7 mouse cellular contexts compared by ENCODE assay signal in the genomic region with DNA sequence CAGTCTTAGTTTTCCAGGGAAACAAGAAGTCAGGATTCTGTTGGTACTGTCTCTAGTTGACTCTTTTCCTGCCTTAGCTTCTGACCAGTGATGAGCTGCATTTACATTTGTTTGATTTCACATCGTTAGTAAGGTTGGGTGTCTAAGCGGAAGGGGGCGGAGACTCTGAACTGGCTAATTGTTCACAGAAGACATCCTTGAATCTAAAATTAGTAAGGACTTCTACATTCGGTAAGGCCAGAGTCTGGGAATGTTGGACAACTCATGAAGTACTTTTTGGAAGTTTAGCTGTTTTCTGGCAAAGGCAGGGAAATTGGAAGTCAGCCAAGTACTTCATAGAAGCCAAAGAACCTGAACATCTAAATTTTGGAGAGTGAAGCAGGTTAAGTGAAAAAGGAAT.
DNase-seq lines count a peak whose midpoint lies in the region; ATAC-seq lines count a peak whose summit lies in the region.

No protein-coding gene starts in this region.

- peaks cover 16% of the 10 kb centered on the region for H3K4me1 ChIP-seq in midbrain, embryonic 12.5 days
- peaks cover 16% of the 10 kb centered on the region for H3K4me1 ChIP-seq in midbrain, embryonic 13.5 days (replicated peaks)
- peaks cover 25% of the 10 kb centered on the region for H3K4me1 ChIP-seq in kidney, embryonic 14.5 days (ENCODE audit: control insufficient read depth, insufficient read depth, low read length)

- H3K27me3 ChIP-seq in midbrain, embryonic 12.5 days = no peaks in the 10 kb centered on the region
- H3K27me3 ChIP-seq in midbrain, embryonic 13.5 days = no peaks in the 10 kb centered on the region
- no peaks in the 10 kb centered on the region for H3K27me3 ChIP-seq in kidney, embryonic 14.5 days (ENCODE audit: control insufficient read depth, insufficient read depth, low read length)

- 0 out of 2 replicates have a peak overlapping the region, but pooled peaks have one; percentile 1 for H3K4me2 ChIP-seq in midbrain, embryonic 12.5 days (replicated peaks)
- H3K4me2 ChIP-seq in midbrain, embryonic 13.5 days (replicated peaks) = no peak overlapping the region
- no peak overlapping the region; the same call in 1 of the 2 replicates for H3K4me2 ChIP-seq in kidney, embryonic 14.5 days (replicated peaks; ENCODE audit: low read depth, low read length)

- no peak overlapping the region for H3K27ac ChIP-seq in midbrain, embryonic 12.5 days (replicated peaks)
- no peak overlapping the region for H3K27ac ChIP-seq in midbrain, embryonic 13.5 days
- H3K27ac ChIP-seq in kidney, embryonic 14.5 days (ENCODE audit: low read depth, low read length) = peak overlapping the region; percentile 30; the same call in 1 of the 2 replicates

- WGBS in midbrain, embryonic 12.5 days = 65% methylated on average over 4 of the region's 4 CpGs
- WGBS in midbrain, embryonic 13.5 days = 66% methylated on average over 4 of the region's 4 CpGs
- WGBS in kidney, embryonic 14.5 days = 60% methylated on average over 4 of the region's 4 CpGs

- DNase-seq in heart, adult 9 months (ENCODE audit: low spot score in 2 of 2) = peak; percentile 54 to 64
- DNase-seq in ovary, postnatal 36 days (ENCODE audit: low spot score) = no peak
- no peak for DNase-seq in cerebellum, postnatal 4 days (ENCODE audit: low spot score in 2 of 2)
- no peak for DNase-seq in spleen, postnatal 36 days (ENCODE audit: low spot score in 2 of 2)

- H3K36me3 ChIP-seq in midbrain, embryonic 12.5 days = no peaks in the 10 kb centered on the region
- no peaks in the 10 kb centered on the region for H3K36me3 ChIP-seq in midbrain, embryonic 13.5 days
- no peaks in the 10 kb centered on the region for H3K36me3 ChIP-seq in kidney, embryonic 14.5 days (ENCODE audit: control insufficient read depth, insufficient read depth, low read length)

- no peak for ATAC-seq in midbrain, embryonic 12.5 days (ENCODE audit: low FRiP score, low read depth)
- no peak for ATAC-seq in midbrain, embryonic 13.5 days
- ATAC-seq in kidney, embryonic 14.5 days (ENCODE audit: low FRiP score, low TSS enrichment) = no peak

- no peak overlapping the region for H3K9ac ChIP-seq in midbrain, embryonic 12.5 days (replicated peaks)
- no peak overlapping the region for H3K9ac ChIP-seq in midbrain, embryonic 13.5 days (replicated peaks)
- peak overlapping the region; percentile 34; the same call in 1 of the 2 replicates for H3K9ac ChIP-seq in kidney, embryonic 14.5 days (ENCODE audit: low read depth, low read length)

- H3K4me3 ChIP-seq in midbrain, embryonic 12.5 days = no peak overlapping the region
- H3K4me3 ChIP-seq in midbrain, embryonic 13.5 days (replicated peaks) = no peak overlapping the region
- H3K4me3 ChIP-seq in kidney, embryonic 14.5 days (ENCODE audit: low read length) = peak overlapping the region; percentile 6; the same call in 1 of the 2 replicates

- H3K9me3 ChIP-seq in midbrain, embryonic 12.5 days = no peaks in the 10 kb centered on the region
- no peaks in the 10 kb centered on the region for H3K9me3 ChIP-seq in midbrain, embryonic 13.5 days
- H3K9me3 ChIP-seq in kidney, embryonic 14.5 days (ENCODE audit: control insufficient read depth, low read length) = no peaks in the 10 kb centered on the region

Comparison
In these comparisons a context has a peak if more than half of its experiments do, and no peak if none do; other contexts are left out.
1. DNase-seq: peak in heart, adult 9 months (2 of 2); none in ovary, postnatal 36 days (single experiment), cerebellum, postnatal 4 days (0 of 2) and spleen, postnatal 36 days (0 of 2).